Mouse (Mus musculus) liver, embryonic 14.5 days (tissue): ENCODE results near the gene Gngt2. TPM values are rescaled to one million over a fixed set of nuclear protein-coding genes. Genes with fewer than 3 reads are reported as not detected.
"Not testable (repeated sequence)": the region's sequence is repeated elsewhere in the genome, so short reads cannot be mapped to it uniquely, and the experiment has no call there.

Experiments
- ATAC-seq: fragments of 200-750 bp; cut with Nextera tagmentation; 2 replicates; pipeline ENCODE4 v1.8.0; 2017; ENCODE audit warnings: moderate number of reproducible peaks, mild to moderate bottlenecking, moderate library complexity; ENCODE audit not compliant: insufficient read depth
- DNase-seq, 3 experiments: peaks; one replicate each; pipeline ENCODE4 v3.0.0-alpha.2; 2012 to 2013; ENCODE audit warnings: low read depth in 3 of 3, low spot score in 3 of 3
- H3K27ac ChIP-seq: fragments of 300-500 bp; sonication (generic); 2 replicates; pipeline ENCODE4 v1.5.1; 2014; ENCODE audit warnings: moderate library complexity, mild to moderate bottlenecking, control low read depth, inconsistent platforms
- H3K27me3 ChIP-seq: fragments of 300-500 bp; sonication (generic); 2 replicates; pipeline ENCODE4 v1.6.1; 2014; ENCODE audit warnings: mild to moderate bottlenecking, low read length, moderate library complexity; ENCODE audit not compliant: control insufficient read depth, insufficient read depth
- H3K36me3 ChIP-seq: fragments of 300-500 bp; sonication (generic); replicated peaks from 2 replicates; pipeline ENCODE4 v1.6.1; 2014; ENCODE audit warnings: low read depth; ENCODE audit not compliant: control insufficient read depth, insufficient read depth
- H3K4me1 ChIP-seq, 2 experiments: fragments of 200-500 bp in 1 of 2; fragments of 300-500 bp in 1 of 2; sonication (generic) in 1 of 2; replicated peaks; 2 replicates each; pipeline ENCODE4 v1.6.1; 2012 to 2014; ENCODE audit warnings: antibody characterized with exemption in 1 of 2, inconsistent platforms in 1 of 2, low read length in 1 of 2; ENCODE audit not compliant: control insufficient read depth in 2 of 2, insufficient read depth in 2 of 2
- H3K4me2 ChIP-seq: fragments of 300-500 bp; sonication (generic); 2 replicates; pipeline ENCODE4 v1.6.1; 2014; ENCODE audit warnings: low read depth, mild to moderate bottlenecking, control low read depth, moderate library complexity
- H3K4me3 ChIP-seq, 2 experiments: fragments of 200-500 bp in 1 of 2; fragments of 300-500 bp in 1 of 2; sonication (generic) in 1 of 2; 2 replicates each; pipeline ENCODE4 v1.5.1; 2012 to 2014; ENCODE audit warnings: low read depth in 2 of 2, low read length in 2 of 2, mild to moderate bottlenecking in 2 of 2, control low read depth in 1 of 2, inconsistent platforms in 1 of 2, moderate library complexity in 1 of 2; ENCODE audit not compliant: insufficient read depth in 1 of 2
- H3K9ac ChIP-seq: fragments of 300-500 bp; sonication (generic); replicated peaks from 2 replicates; pipeline ENCODE4 v1.6.1; 2014; ENCODE audit warnings: mild to moderate bottlenecking, control low read depth, moderate library complexity
- H3K9me3 ChIP-seq: fragments of 300-500 bp; sonication (generic); 2 replicates; pipeline ENCODE4 v1.6.1; 2016; ENCODE audit warnings: low read length, mixed read lengths; ENCODE audit not compliant: control insufficient read depth
- CTCF ChIP-seq: IDR thresholded peaks from 2 replicates; pipeline ENCODE4 v1.5.1; 2016; ENCODE audit warnings: antibody characterized with exemption, low read depth, control low read depth
- EP300 ChIP-seq: IDR thresholded peaks from 2 replicates; pipeline ENCODE4 v1.6.1; 2016; ENCODE audit warnings: antibody characterized with exemption, low read depth
- WGBS: fragments of 180-500 bp; shearing (Covaris S2); extraction: QIAGEN DNeasy Blood & Tissue Kit; methylation state at CpG from one replicate; pipeline ENCODE4 v1.1.7; 2014; ENCODE audit not compliant: insufficient replicate concordance; 5-methylcytosine and 5-hydroxymethylcytosine counted together
- polyA plus RNA-seq, 2 experiments: library from polyadenylated mRNA; depleted of rRNA in 1 of 2; stranded (reverse) in 1 of 2; unstranded in 1 of 2; fragments of >200 nt; fragmentation: Nextera tagmentation in 1 of 2; extraction: Ambion mirVana in 1 of 2; gene quantifications; 2 replicates each; pipeline versions ENCODE4 v1.2.1 to v1.2.3; 2012 to 2014

The Gngt2 gene
- polyA plus RNA-seq, 2 experiments, result 13.0 to 16.5 TPM

- Histone ChIP-seq H3K4me3 (no peak overlapping the region), H3K27ac (no peak overlapping the region), H3K9ac (no peak overlapping the region), H3K4me2 (no peak overlapping the region), H3K36me3 (no peaks in the 10 kb centered on the region), H3K27me3 (no peaks in the 10 kb centered on the region), H3K4me1 (no peaks in the 10 kb centered on the region), H3K9me3 (no peaks in the 10 kb centered on the region)
- TF ChIP-seq CTCF (peak; percentile 93), EP300 (no peak)
- ATAC-seq (no peak), DNase-seq (peak in 2 of 3 experiments; percentile 36 to 37)
- 20% methylated on average over 7 of the region's 7 CpGs for WGBS
Observed at GRCm38 (mm10) chr11:95876296-95876695, 39.3 kb downstream of the Gngt2 start.

DNA sequence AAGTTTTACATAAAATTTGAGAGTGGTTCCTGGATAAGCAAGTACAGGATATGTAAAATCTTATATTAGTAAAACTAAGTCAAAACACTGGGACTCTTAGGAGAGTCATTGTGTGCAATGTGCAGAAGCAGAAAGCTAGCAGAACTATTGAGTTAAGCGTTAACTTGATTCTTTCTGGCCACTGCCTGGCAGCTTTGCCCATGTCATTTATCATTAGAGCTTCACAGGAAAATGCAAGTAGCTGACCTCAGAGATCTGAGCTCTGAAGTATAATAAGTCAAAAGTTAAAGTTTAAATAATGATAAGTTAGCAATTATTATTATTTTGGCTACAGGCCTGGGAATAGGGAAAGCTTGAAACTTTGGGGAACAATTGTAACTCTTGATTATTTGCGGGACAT is 42.8 kb downstream of the Gngt2 start:
- ATAC-seq, H3K27me3 ChIP-seq, H3K36me3 ChIP-seq, H3K4me3 ChIP-seq, H3K27ac ChIP-seq, H3K9ac ChIP-seq, H3K9me3 ChIP-seq, H3K4me1 ChIP-seq, DNase-seq, H3K4me2 ChIP-seq: not testable (repeated sequence)
- 71% methylated on average over 2 of the region's 2 CpGs for WGBS

- ATAC-seq (no peak), DNase-seq (no peak)
- no peak overlapping the region for H3K9ac ChIP-seq
- no peaks in the 10 kb centered on the region for H3K27me3 ChIP-seq
- H3K4me2 ChIP-seq, result no peak overlapping the region
- no peaks in the 10 kb centered on the region for H3K4me1 ChIP-seq
- H3K4me3 ChIP-seq, result no peak overlapping the region
- WGBS, result 53% methylated on average over 2 of the region's 2 CpGs
- no peaks in the 10 kb centered on the region for H3K9me3 ChIP-seq
- TF ChIP-seq EP300 (no peak), CTCF (peak; percentile 11; the same call in 1 of the 2 replicates)
- H3K36me3 ChIP-seq, result no peaks in the 10 kb centered on the region
- H3K27ac ChIP-seq, result no peak overlapping the region
Observed at GRCm38 (mm10) chr11:95890462-95891051, 53.5 kb downstream of the Gngt2 start.

Other genes with a start within 250 kb of the Gngt2 start
- gene Ngfr, start 249.5 kb upstream of the Gngt2 start, polyA plus RNA-seq (2012; rRNA removed), result 2.1 and 2.3 TPM in 2 replicates
- 1.1 and 1.2 TPM in 2 replicates for gene Ngfr, start 249.5 kb upstream of the Gngt2 start, polyA plus RNA-seq (2014; fragmentation: Nextera tagmentation; extraction: Ambion mirVana)
- gene Phb, start 170.3 kb upstream of the Gngt2 start, polyA plus RNA-seq (2012; rRNA removed), result 90.4 and 124 TPM in 2 replicates
- 148 and 153 TPM in 2 replicates for gene Phb, start 170.3 kb upstream of the Gngt2 start, polyA plus RNA-seq (2014; fragmentation: Nextera tagmentation; extraction: Ambion mirVana)
- gene Zfp652, start 124.5 kb upstream of the Gngt2 start, polyA plus RNA-seq (2012; rRNA removed), result 5.3 and 5.4 TPM in 2 replicates
- 3.2 and 3.7 TPM in 2 replicates for gene Zfp652, start 124.5 kb upstream of the Gngt2 start, polyA plus RNA-seq (2014; fragmentation: Nextera tagmentation; extraction: Ambion mirVana)
- gene B130006D01Rik, start 113.6 kb upstream of the Gngt2 start, polyA plus RNA-seq (2012; rRNA removed), result 0.09 and 0.11 TPM in 2 replicates
- 0.25 and 0.27 TPM in 2 replicates for gene B130006D01Rik, start 113.6 kb upstream of the Gngt2 start, polyA plus RNA-seq (2014; fragmentation: Nextera tagmentation; extraction: Ambion mirVana)
- 21.4 and 22.0 TPM in 2 replicates for gene Phospho1, start 12.7 kb upstream of the Gngt2 start, polyA plus RNA-seq (2012; rRNA removed)
- 5.7 and 6.6 TPM in 2 replicates for gene Phospho1, start 12.7 kb upstream of the Gngt2 start, polyA plus RNA-seq (2014; fragmentation: Nextera tagmentation; extraction: Ambion mirVana)
- 4.9 and 6.2 TPM in 2 replicates for gene Abi3, start 5.3 kb downstream of the Gngt2 start, polyA plus RNA-seq (2012; rRNA removed)
- gene Abi3, start 5.3 kb downstream of the Gngt2 start, polyA plus RNA-seq (2014; fragmentation: Nextera tagmentation; extraction: Ambion mirVana), result 2.3 and 3.8 TPM in 2 replicates
- gene B4galnt2, start 77.7 kb downstream of the Gngt2 start, polyA plus RNA-seq (2012; rRNA removed), result 0.02 TPM in 2 replicates
- 0.09 TPM in 1 of 2 replicates, not detected in the other for gene B4galnt2, start 77.7 kb downstream of the Gngt2 start, polyA plus RNA-seq (2014; fragmentation: Nextera tagmentation; extraction: Ambion mirVana)
- 3.0 and 4.1 TPM in 2 replicates for gene Igf2bp1, start 168.7 kb downstream of the Gngt2 start, polyA plus RNA-seq (2012; rRNA removed)
- 7.1 and 7.6 TPM in 2 replicates for gene Igf2bp1, start 168.7 kb downstream of the Gngt2 start, polyA plus RNA-seq (2014; fragmentation: Nextera tagmentation; extraction: Ambion mirVana)
- gene Gip, start 187.3 kb downstream of the Gngt2 start, polyA plus RNA-seq (2012; rRNA removed), result 0.09 TPM in 1 of 2 replicates, not detected in the other
- gene Gip, start 187.3 kb downstream of the Gngt2 start, polyA plus RNA-seq (2014; fragmentation: Nextera tagmentation; extraction: Ambion mirVana), result not detected in 2 replicates
- gene Snf8, start 197.7 kb downstream of the Gngt2 start, polyA plus RNA-seq (2012; rRNA removed), result 18.5 and 28.2 TPM in 2 replicates
- gene Snf8, start 197.7 kb downstream of the Gngt2 start, polyA plus RNA-seq (2014; fragmentation: Nextera tagmentation; extraction: Ambion mirVana), result 28.9 and 30.0 TPM in 2 replicates
- 11.8 and 15.7 TPM in 2 replicates for gene Ube2z, start 228.2 kb downstream of the Gngt2 start, polyA plus RNA-seq (2012; rRNA removed)
- gene Ube2z, start 228.2 kb downstream of the Gngt2 start, polyA plus RNA-seq (2014; fragmentation: Nextera tagmentation; extraction: Ambion mirVana), result 10.7 and 11.5 TPM in 2 replicates
- gene Atp5g1, start 238.5 kb downstream of the Gngt2 start, polyA plus RNA-seq (2012; rRNA removed), result 213 and 233 TPM in 2 replicates
- gene Atp5g1, start 238.5 kb downstream of the Gngt2 start, polyA plus RNA-seq (2014; fragmentation: Nextera tagmentation; extraction: Ambion mirVana), result 650 and 693 TPM in 2 replicates